Mouse (Mus musculus): ENCODE measurements around the gene Ap2b1. TPM values are rescaled to one million over a fixed set of nuclear protein-coding genes. Genes with fewer than 3 reads are reported as not detected.

Ap2b1 gene
- polyA plus RNA-seq, 1 experiment from 2014 or later, result 154 TPM

DNA sequence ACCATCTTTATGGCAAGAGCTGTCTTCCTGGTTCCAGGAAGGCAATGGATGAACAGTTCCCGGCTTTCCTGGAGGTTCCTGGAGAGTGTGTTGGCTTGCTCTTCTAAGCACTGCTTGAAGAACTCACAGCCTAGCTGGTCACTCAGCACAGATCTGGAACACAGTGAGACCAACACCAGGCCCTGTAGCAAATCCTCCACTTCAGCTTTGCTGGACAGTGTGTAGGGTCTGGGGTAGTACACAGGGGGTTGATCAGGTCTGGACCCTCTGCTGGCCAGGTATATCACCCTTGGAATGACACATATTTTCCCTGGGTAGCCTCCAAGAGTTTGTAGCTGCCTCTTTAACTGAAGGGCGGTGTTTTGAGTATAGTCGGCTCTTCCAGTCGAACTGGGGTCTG is 19.8 kb upstream of the Ap2b1 start:
- H3K36me3 ChIP-seq (replicated peaks; ENCODE audit: control insufficient read depth, insufficient read depth), result no peaks in the 10 kb centered on the region
- WGBS, result 86% methylated on average over 4 of the region's 4 CpGs
- no peaks in the 10 kb centered on the region for H3K4me1 ChIP-seq (replicated peaks; ENCODE audit: control insufficient read depth, insufficient read depth, low read length)
- H3K9ac ChIP-seq, result no peak overlapping the region
- H3K27ac ChIP-seq, result no peak overlapping the region
- ATAC-seq (ENCODE audit: low FRiP score), result no peak
- H3K4me3 ChIP-seq (replicated peaks; ENCODE audit: low read length), result no peak overlapping the region
- H3K4me2 ChIP-seq (replicated peaks), result no peak overlapping the region
- H3K9me3 ChIP-seq (ENCODE audit: control insufficient read depth, low read length), result no peaks in the 10 kb centered on the region
- no peaks in the 10 kb centered on the region for H3K27me3 ChIP-seq (ENCODE audit: control insufficient read depth, insufficient read depth, low read length)
- DNase-seq (ENCODE audit: low spot score), result no peak

DNA sequence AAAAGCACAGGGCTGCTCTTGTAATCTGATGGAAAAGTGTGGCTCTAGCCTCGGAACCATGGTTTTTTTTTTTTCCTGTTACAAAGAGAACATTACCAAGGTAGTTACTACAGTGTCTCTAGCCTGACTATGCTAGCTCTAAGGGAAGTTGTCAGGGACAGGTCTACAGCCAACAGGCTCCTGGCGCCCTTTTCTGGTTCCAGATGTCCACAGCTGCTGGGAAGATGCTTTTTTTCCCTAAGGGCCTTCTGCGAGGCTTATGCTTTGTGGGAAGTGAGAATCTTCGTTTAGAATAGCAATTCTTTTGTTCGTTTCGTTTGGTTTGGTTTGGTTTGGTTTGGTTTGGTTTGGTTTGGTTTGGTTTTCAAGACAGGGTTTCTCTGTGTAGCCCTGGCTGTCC is 19.1 kb upstream of the Ap2b1 start:
- Histone ChIP-seq H3K27ac (no peak overlapping the region), H3K36me3 (replicated peaks; ENCODE audit: control insufficient read depth, insufficient read depth) (no peaks in the 10 kb centered on the region), H3K4me2 (replicated peaks) (no peak overlapping the region), H3K4me1 (replicated peaks; ENCODE audit: control insufficient read depth, insufficient read depth, low read length) (no peaks in the 10 kb centered on the region), H3K27me3 (ENCODE audit: control insufficient read depth, insufficient read depth, low read length) (no peaks in the 10 kb centered on the region), H3K4me3 (replicated peaks; ENCODE audit: low read length) (no peak overlapping the region), H3K9ac (no peak overlapping the region), H3K9me3 (ENCODE audit: control insufficient read depth, low read length) (no peaks in the 10 kb centered on the region)
- no peak for ATAC-seq (ENCODE audit: low FRiP score)
- 82% methylated on average over 6 of the region's 6 CpGs for WGBS
- DNase-seq (ENCODE audit: low spot score), result no peak

GRCm38 (mm10) chr11:83282084-83282483 is 16.7 kb upstream of the Ap2b1 start:
- no peak overlapping the region for H3K9ac ChIP-seq
- H3K9me3 ChIP-seq (ENCODE audit: control insufficient read depth, low read length), result no peaks in the 10 kb centered on the region
- H3K27ac ChIP-seq, result no peak overlapping the region
- no peaks in the 10 kb centered on the region for H3K36me3 ChIP-seq (replicated peaks; ENCODE audit: control insufficient read depth, insufficient read depth)
- DNase-seq (ENCODE audit: low spot score) (no peak), ATAC-seq (ENCODE audit: low FRiP score) (no peak)
- H3K4me1 ChIP-seq (replicated peaks; ENCODE audit: control insufficient read depth, insufficient read depth, low read length), result no peaks in the 10 kb centered on the region
- 62% methylated on average over 2 of the region's 2 CpGs for WGBS
- H3K4me2 ChIP-seq (replicated peaks), result no peak overlapping the region
- no peaks in the 10 kb centered on the region for H3K27me3 ChIP-seq (ENCODE audit: control insufficient read depth, insufficient read depth, low read length)
- no peak overlapping the region for H3K4me3 ChIP-seq (replicated peaks; ENCODE audit: low read length)

GRCm38 (mm10) chr11:83285627-83286026 is 13.2 kb upstream of the Ap2b1 start:
- ATAC-seq (ENCODE audit: low FRiP score) (no peak), DNase-seq (ENCODE audit: low spot score) (no peak)
- H3K4me2 ChIP-seq (replicated peaks), result no peak overlapping the region
- no peak overlapping the region for H3K4me3 ChIP-seq (replicated peaks; ENCODE audit: low read length)
- H3K9ac ChIP-seq, result no peak overlapping the region
- WGBS, result 91% methylated on average over 4 of the region's 4 CpGs
- no peak overlapping the region for H3K27ac ChIP-seq
- peaks cover under 1% of the 10 kb centered on the region; the same call in 1 of the 2 replicates for H3K4me1 ChIP-seq (replicated peaks; ENCODE audit: control insufficient read depth, insufficient read depth, low read length)
- no peaks in the 10 kb centered on the region for H3K9me3 ChIP-seq (ENCODE audit: control insufficient read depth, low read length)
- H3K36me3 ChIP-seq (replicated peaks; ENCODE audit: control insufficient read depth, insufficient read depth), result no peaks in the 10 kb centered on the region
- H3K27me3 ChIP-seq (ENCODE audit: control insufficient read depth, insufficient read depth, low read length), result no peaks in the 10 kb centered on the region

GRCm38 (mm10) chr11:83286566-83286965 is 12.3 kb upstream of the Ap2b1 start, which contains the start of gene Slfn14:
Gene Slfn14, minus strand, starts transcription at chr11:83286726.
- ATAC-seq (ENCODE audit: low FRiP score) (no peak), DNase-seq (ENCODE audit: low spot score) (no peak)
- Histone ChIP-seq H3K9ac (no peak within 1 kb of the TSS), H3K36me3 (replicated peaks; ENCODE audit: control insufficient read depth, insufficient read depth) (no peaks in the 10 kb centered on the region), H3K4me3 (replicated peaks; ENCODE audit: low read length) (no peak within 1 kb of the TSS), H3K27me3 (ENCODE audit: control insufficient read depth, insufficient read depth, low read length) (no peaks in the 10 kb centered on the region), H3K9me3 (ENCODE audit: control insufficient read depth, low read length) (no peaks in the 10 kb centered on the region), H3K4me1 (replicated peaks; ENCODE audit: control insufficient read depth, insufficient read depth, low read length) (peaks cover 5% of the 10 kb centered on the region; the same call in 1 of the 2 replicates), H3K4me2 (replicated peaks) (no peak within 1 kb of the TSS), H3K27ac (no peak within 1 kb of the TSS)
- 82% methylated on average over 1 of the region's 1 CpGs for WGBS

GRCm38 (mm10) chr11:83289036-83289435 is 9.8 kb upstream of the Ap2b1 start:
- no peak overlapping the region for H3K27ac ChIP-seq
- ATAC-seq (ENCODE audit: low FRiP score) (no peak), DNase-seq (ENCODE audit: low spot score) (no peak)
- H3K4me2 ChIP-seq (replicated peaks), result no peak overlapping the region
- no peak overlapping the region for H3K9ac ChIP-seq
- no peaks in the 10 kb centered on the region; the same call in 1 of the 2 replicates for H3K36me3 ChIP-seq (replicated peaks; ENCODE audit: control insufficient read depth, insufficient read depth)
- H3K4me3 ChIP-seq (replicated peaks; ENCODE audit: low read length), result no peak overlapping the region
- peaks cover 26% of the 10 kb centered on the region for H3K4me1 ChIP-seq (replicated peaks; ENCODE audit: control insufficient read depth, insufficient read depth, low read length)
- H3K9me3 ChIP-seq (ENCODE audit: control insufficient read depth, low read length), result no peaks in the 10 kb centered on the region
- 91% methylated on average over 5 of the region's 5 CpGs for WGBS
- H3K27me3 ChIP-seq (ENCODE audit: control insufficient read depth, insufficient read depth, low read length), result no peaks in the 10 kb centered on the region

- no peak for ATAC-seq (ENCODE audit: low FRiP score)
- Histone ChIP-seq H3K4me2 (replicated peaks) (no peak overlapping the region), H3K36me3 (replicated peaks; ENCODE audit: control insufficient read depth, insufficient read depth) (no peaks in the 10 kb centered on the region; the same call in 1 of the 2 replicates), H3K9me3 (ENCODE audit: control insufficient read depth, low read length) (no peaks in the 10 kb centered on the region), H3K4me1 (replicated peaks; ENCODE audit: control insufficient read depth, insufficient read depth, low read length) (peaks cover 29% of the 10 kb centered on the region), H3K27me3 (ENCODE audit: control insufficient read depth, insufficient read depth, low read length) (no peaks in the 10 kb centered on the region), H3K4me3 (replicated peaks; ENCODE audit: low read length) (no peak overlapping the region), H3K27ac (no peak overlapping the region), H3K9ac (no peak overlapping the region)
- DNase-seq (ENCODE audit: low spot score), result no peak
- 81% methylated on average over 2 of the region's 2 CpGs for WGBS
Observed at GRCm38 (mm10) chr11:83289633-83290032, 9.2 kb upstream of the Ap2b1 start.

DNA sequence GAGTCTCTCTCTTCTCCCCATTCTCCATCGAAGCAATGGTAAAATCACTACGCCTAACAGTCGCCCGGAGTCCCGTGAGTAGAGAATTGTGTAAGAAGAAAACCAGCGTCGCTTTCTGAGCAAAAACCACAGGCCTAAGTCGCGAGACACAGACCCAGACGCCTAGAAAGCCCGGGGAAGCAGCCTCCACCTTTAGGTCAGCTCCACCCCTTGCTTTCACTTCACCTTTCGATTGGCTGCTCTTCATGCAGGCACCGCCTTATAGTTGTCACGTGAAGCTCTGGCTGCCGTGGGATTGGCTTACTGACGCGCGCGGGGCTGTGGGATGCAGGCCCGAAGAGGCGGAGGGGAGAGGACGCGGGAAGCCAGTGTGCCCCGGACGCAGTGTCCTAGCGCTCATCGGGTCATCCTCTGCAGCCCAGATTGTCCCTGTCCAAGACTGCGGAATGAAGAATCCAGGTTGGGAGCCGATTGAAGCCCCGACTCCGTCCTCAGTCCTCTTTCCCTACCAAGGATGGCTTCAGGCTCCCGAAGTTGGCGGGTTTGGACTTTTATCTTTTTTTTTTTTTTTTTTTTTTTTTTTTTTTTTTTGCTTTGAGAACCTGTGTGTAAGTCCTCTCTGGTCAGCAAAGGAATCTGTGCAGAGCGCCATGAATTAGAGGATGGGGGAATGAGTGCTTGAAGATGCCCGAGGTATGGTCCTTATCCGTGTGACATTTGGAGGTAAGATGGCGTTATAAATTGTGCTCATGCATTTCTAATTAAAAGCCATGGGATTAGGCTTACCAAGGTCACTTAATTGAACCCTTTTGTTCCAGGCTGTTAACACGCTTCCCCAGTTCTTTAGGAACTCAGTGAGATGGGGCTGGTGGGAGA is 7.2 kb upstream of the Ap2b1 start:
- peak overlapping the region; percentile 64 for H3K4me3 ChIP-seq (replicated peaks; ENCODE audit: low read length)
- peak overlapping the region; percentile 82 for H3K27ac ChIP-seq
- under 1% methylated on average over 38 of the region's 38 CpGs for WGBS
- peak overlapping the region; percentile 94 for H3K4me2 ChIP-seq (replicated peaks)
- H3K36me3 ChIP-seq (replicated peaks; ENCODE audit: control insufficient read depth, insufficient read depth), result peaks cover 17% of the 10 kb centered on the region
- H3K27me3 ChIP-seq (ENCODE audit: control insufficient read depth, insufficient read depth, low read length), result no peaks in the 10 kb centered on the region
- DNase-seq (ENCODE audit: low spot score) (peak; percentile 91), ATAC-seq (ENCODE audit: low FRiP score) (peak; percentile 100)
- H3K4me1 ChIP-seq (replicated peaks; ENCODE audit: control insufficient read depth, insufficient read depth, low read length), result peaks cover 29% of the 10 kb centered on the region
- H3K9ac ChIP-seq, result peak overlapping the region; percentile 74
- no peaks in the 10 kb centered on the region for H3K9me3 ChIP-seq (ENCODE audit: control insufficient read depth, low read length)

- ATAC-seq (ENCODE audit: low FRiP score) (no peak), DNase-seq (ENCODE audit: low spot score) (no peak)
- WGBS, result 3% methylated on average over 5 of the region's 5 CpGs
- H3K9ac ChIP-seq, result peak overlapping the region; percentile 74
- peak overlapping the region; percentile 64 for H3K4me3 ChIP-seq (replicated peaks; ENCODE audit: low read length)
- no peaks in the 10 kb centered on the region for H3K9me3 ChIP-seq (ENCODE audit: control insufficient read depth, low read length)
- no peaks in the 10 kb centered on the region for H3K27me3 ChIP-seq (ENCODE audit: control insufficient read depth, insufficient read depth, low read length)
- H3K36me3 ChIP-seq (replicated peaks; ENCODE audit: control insufficient read depth, insufficient read depth), result peaks cover 23% of the 10 kb centered on the region
- peak overlapping the region; percentile 94 for H3K4me2 ChIP-seq (replicated peaks)
- 0 out of 2 replicates have a peak overlapping the region, but pooled peaks have one; percentile 54 for H3K27ac ChIP-seq
- peaks cover 31% of the 10 kb centered on the region for H3K4me1 ChIP-seq (replicated peaks; ENCODE audit: control insufficient read depth, insufficient read depth, low read length)
Observed at GRCm38 (mm10) chr11:83292251-83292587, 6.6 kb upstream of the Ap2b1 start.

Measured in hindbrain, embryonic 14.5 days (tissue).